Mouse (Mus musculus) ES-Bruce4 (cell line): ENCODE data around the gene Tbc1d10b. TPM values are rescaled to one million over a fixed set of nuclear protein-coding genes. Genes with fewer than 3 reads are reported as not detected.

Experiments used
- H3K27ac ChIP-seq: 2 replicates; pipeline ENCODE4 v1.5.1; 2012; ENCODE audit warnings: low read length, inconsistent platforms; ENCODE audit not compliant: insufficient read depth
- H3K27me3 ChIP-seq: 2 replicates; pipeline ENCODE4 v1.6.1; 2012; ENCODE audit warnings: mild to moderate bottlenecking, low read length, inconsistent platforms; ENCODE audit not compliant: control insufficient read depth, poor library complexity, insufficient read depth, severe bottlenecking
- H3K36me3 ChIP-seq: 2 replicates; pipeline ENCODE4 v1.6.1; 2012; ENCODE audit warnings: inconsistent platforms, mild to moderate bottlenecking, low read length, moderate library complexity; ENCODE audit not compliant: control insufficient read depth, poor library complexity, insufficient read depth, severe bottlenecking
- H3K4me1 ChIP-seq: one replicate; pipeline ENCODE4 v1.8.1; 2011; ENCODE audit warnings: low read length; ENCODE audit not compliant: control insufficient read depth, insufficient read depth
- H3K4me3 ChIP-seq: 2 replicates; pipeline ENCODE4 v1.5.1; 2011; ENCODE audit warnings: low read depth, mild to moderate bottlenecking, low read length
- H3K9ac ChIP-seq: 2 replicates; pipeline ENCODE4 v1.6.1; 2012; ENCODE audit warnings: low read depth, mild to moderate bottlenecking, inconsistent platforms; ENCODE audit not compliant: poor library complexity, severe bottlenecking
- H3K9me3 ChIP-seq: replicated peaks from 2 replicates; pipeline ENCODE4 v1.6.1; 2012; ENCODE audit warnings: mild to moderate bottlenecking, low read length, inconsistent platforms; ENCODE audit not compliant: control insufficient read depth, poor library complexity, insufficient read depth, severe bottlenecking
- CTCF ChIP-seq: IDR thresholded peaks from one replicate; pipeline ENCODE4 v1.8.1; 2011; ENCODE audit warnings: low read depth, low read length
- EP300 ChIP-seq: IDR thresholded peaks from 2 replicates; pipeline ENCODE4 v1.6.1; 2011; ENCODE audit warnings: low read depth, low read length; ENCODE audit not compliant: insufficient read depth
- POLR2A ChIP-seq: IDR thresholded peaks from one replicate; pipeline ENCODE4 v1.8.1; 2011; ENCODE audit warnings: low read length; ENCODE audit not compliant: insufficient read depth
- polyA plus RNA-seq: library from polyadenylated mRNA; stranded (reverse); fragments of >200 nt; gene quantifications from 2 replicates; pipeline ENCODE4 v1.2.4, GENCODE M21; 2011; ENCODE audit warnings: low read depth; ENCODE audit not compliant: missing spikeins, insufficient read depth, insufficient read length

Gene Tbc1d10b
- polyA plus RNA-seq, 1 experiment = 55.5 TPM

- no peaks in the 10 kb centered on the region for H3K9me3 ChIP-seq
- H3K27ac ChIP-seq = peak overlapping the region; percentile 63
- peak overlapping the region; percentile 69 for H3K4me3 ChIP-seq
- H3K9ac ChIP-seq = peak overlapping the region; percentile 61
- H3K36me3 ChIP-seq = peaks cover 4% of the 10 kb centered on the region; the same call in 1 of the 2 replicates
- TF ChIP-seq CTCF = no peak
- no peak for TF ChIP-seq EP300
- no peak for TF ChIP-seq POLR2A
- no peaks in the 10 kb centered on the region for H3K27me3 ChIP-seq
- peaks cover 1% of the 10 kb centered on the region for H3K4me1 ChIP-seq
Measured at GRCm38 (mm10) chr7:127214521-127214920, 6.3 kb upstream of the Tbc1d10b start.

GRCm38 (mm10) chr7:127213930-127214329 lies 5.7 kb upstream of the Tbc1d10b start:
- Histone ChIP-seq H3K36me3 (peaks cover 4% of the 10 kb centered on the region; the same call in 1 of the 2 replicates), H3K4me3 (peak overlapping the region; percentile 24), H3K27me3 (no peaks in the 10 kb centered on the region), H3K9me3 (no peaks in the 10 kb centered on the region), H3K9ac (peak overlapping the region; percentile 61), H3K4me1 (peaks cover 1% of the 10 kb centered on the region), H3K27ac (peak overlapping the region; percentile 47)
- TF ChIP-seq POLR2A (no peak), EP300 (no peak), CTCF (no peak)

- peak overlapping the region; percentile 98 for H3K27ac ChIP-seq
- peak overlapping the region; percentile 61 for H3K9ac ChIP-seq
- H3K4me3 ChIP-seq = peak overlapping the region; percentile 61
- no peak for TF ChIP-seq EP300
- TF ChIP-seq POLR2A = no peak
- TF ChIP-seq CTCF = peak; percentile 60
- H3K9me3 ChIP-seq = no peaks in the 10 kb centered on the region
- peaks cover 4% of the 10 kb centered on the region; the same call in 1 of the 2 replicates for H3K36me3 ChIP-seq
- H3K4me1 ChIP-seq = peaks cover 1% of the 10 kb centered on the region
- H3K27me3 ChIP-seq = no peaks in the 10 kb centered on the region
Measured at GRCm38 (mm10) chr7:127213485-127213884, 5.2 kb upstream of the Tbc1d10b start.

GRCm38 (mm10) chr7:127212432-127213250 lies 4.4 kb upstream of the Tbc1d10b start:
- peak overlapping the region; percentile 61 for H3K9ac ChIP-seq
- no peaks in the 10 kb centered on the region for H3K9me3 ChIP-seq
- peaks cover 4% of the 10 kb centered on the region; the same call in 1 of the 2 replicates for H3K36me3 ChIP-seq
- TF ChIP-seq CTCF (no peak), EP300 (peak; percentile 97)
- H3K27me3 ChIP-seq = no peaks in the 10 kb centered on the region
- peak overlapping the region; percentile 61 for H3K4me3 ChIP-seq
- peak overlapping the region; percentile 98 for H3K27ac ChIP-seq
- H3K4me1 ChIP-seq = peaks cover 1% of the 10 kb centered on the region

- Histone ChIP-seq H3K27ac (peak overlapping the region; percentile 98), H3K9me3 (no peaks in the 10 kb centered on the region), H3K9ac (peak overlapping the region; percentile 34)
Measured at GRCm38 (mm10) chr7:127211014-127211745, 2.9 kb upstream of the Tbc1d10b start.

More at GRCm38 (mm10) chr7:127211014-127211745, 2.9 kb upstream of the Tbc1d10b start:
- Histone ChIP-seq H3K27me3 (no peaks in the 10 kb centered on the region), H3K4me1 (peaks cover 1% of the 10 kb centered on the region), H3K36me3 (peaks cover 4% of the 10 kb centered on the region; the same call in 1 of the 2 replicates), H3K4me3 (no peak overlapping the region)
- TF ChIP-seq EP300 (no peak), CTCF (no peak), POLR2A (no peak)
